Mouse (Mus musculus) heart, adult 18-20 months (tissue): ENCODE measurements around the gene Aym1. TPM values are rescaled to one million over a fixed set of nuclear protein-coding genes. Genes with fewer than 3 reads are reported as not detected.
A peak's percentile ranks its signal among the peaks of the same experiment; 100 is the strongest.
"Not testable (repeated sequence)": the region's sequence is repeated elsewhere in the genome, so short reads cannot be mapped to it uniquely, and the experiment has no call there.

Source experiments
- DNase-seq, 2 experiments: peaks; one replicate each; pipeline ENCODE4 v3.0.0; 2021 to 2022; ENCODE audit warnings: mixed read lengths in 1 of 2
- long read RNA-seq, 2 experiments: library from polyadenylated mRNA; stranded (forward); transcript quantifications; one replicate each; pipeline ENCODE4 v2.0.0; 2021
- total RNA-seq, 2 experiments: library from RNA; stranded (reverse); gene quantifications; 2 replicates each; pipeline ENCODE4 v1.2.3; 2021

The Aym1 gene
- not detected for total RNA-seq
- long read RNA-seq, experiment 1 = 0 reads
- long read RNA-seq, experiment 2 = 0 reads

- no peak for DNase-seq
Observed at GRCm38 (mm10) chr5:113357186-113357585, at the start of gene Aym1. Aym1 (plus strand) TSS chr5:113357294.

- no peak for DNase-seq
Observed at GRCm38 (mm10) chr5:113309491-113310376, 47.4 kb upstream of the Aym1 start.

- peak; percentile 73 to 77 for DNase-seq
Observed at GRCm38 (mm10) chr5:113310377-113311003, 46.6 kb upstream of the Aym1 start, which contains the start of gene Sgsm1. Sgsm1 (minus strand) TSS chr5:113310786.

- DNase-seq = peak; percentile 45 to 67
Observed at GRCm38 (mm10) chr5:113313998-113314397, 43.1 kb upstream of the Aym1 start.

GRCm38 (mm10) chr5:113323784-113324638 is 33.1 kb upstream of the Aym1 start:
- peak; percentile 35 to 42 for DNase-seq

- no peak for DNase-seq
Observed at GRCm38 (mm10) chr5:113329463-113329862, 27.6 kb upstream of the Aym1 start.

GRCm38 (mm10) chr5:113330202-113330601 is 26.9 kb upstream of the Aym1 start:
- DNase-seq = no peak

- DNase-seq = no peak
Observed at GRCm38 (mm10) chr5:113332239-113332638, 24.9 kb upstream of the Aym1 start.

GRCm38 (mm10) chr5:113332899-113333298 is 24.2 kb upstream of the Aym1 start:
- DNase-seq = no peak

GRCm38 (mm10) chr5:113334621-113335530 is 22.2 kb upstream of the Aym1 start:
- DNase-seq = no peak

GRCm38 (mm10) chr5:113335732-113336131 is 21.4 kb upstream of the Aym1 start:
- peak; percentile 18 to 19 for DNase-seq

- no peak for DNase-seq
Observed at GRCm38 (mm10) chr5:113336281-113336680, 20.8 kb upstream of the Aym1 start.

GRCm38 (mm10) chr5:113344635-113345386 is 12.3 kb upstream of the Aym1 start:
- DNase-seq = no peak

- no peak for DNase-seq
Observed at GRCm38 (mm10) chr5:113345781-113346180, 11.3 kb upstream of the Aym1 start.

GRCm38 (mm10) chr5:113346651-113347050 is 10.4 kb upstream of the Aym1 start:
- DNase-seq = not testable (repeated sequence)

- no peak for DNase-seq
Observed at GRCm38 (mm10) chr5:113347593-113347992, 9.5 kb upstream of the Aym1 start.

- DNase-seq = no peak
Observed at GRCm38 (mm10) chr5:113348597-113348996, 8.5 kb upstream of the Aym1 start.

GRCm38 (mm10) chr5:113349226-113349625 is 7.9 kb upstream of the Aym1 start:
- no peak for DNase-seq

GRCm38 (mm10) chr5:113349810-113350209 is 7.3 kb upstream of the Aym1 start:
- no peak for DNase-seq

GRCm38 (mm10) chr5:113351768-113352167 is 5.3 kb upstream of the Aym1 start:
- DNase-seq = no peak
